In genomic region chr5:90902380-90903260, GRCm38 (mm10) we compare ENCODE assay signal across 9 mouse cellular contexts. TPM values are rescaled to one million over a fixed set of nuclear protein-coding genes. Genes with fewer than 3 reads are reported as not detected.
DNase-seq lines count a peak whose midpoint lies in the region; ATAC-seq lines count a peak whose summit lies in the region.
"Had no signal": no experiment of that assay in that cellular context is flagged by ENCODE, and none has a peak within 500 bp of the region (broad histone marks: within the 10 kb centered on the region; RNA-seq: fewer than 3 reads in every experiment).

No protein-coding gene starts in this region.

- peak overlapping the region; percentile 68 for H3K4me2 ChIP-seq in forebrain, embryonic 14.5 days (ENCODE audit: low read length)
- peak overlapping the region; percentile 54 for H3K4me2 ChIP-seq in neural tube, embryonic 14.5 days (ENCODE audit: low read depth, low read length)

- H3K27ac ChIP-seq in forebrain, embryonic 14.5 days (ENCODE audit: low read depth, low read length), result no peak overlapping the region
- no peak overlapping the region for H3K27ac ChIP-seq in neural tube, embryonic 14.5 days (ENCODE audit: low read depth, low read length)

- H3K36me3 ChIP-seq in forebrain, embryonic 14.5 days (ENCODE audit: control insufficient read depth, insufficient read depth, low read length), result no peaks in the 10 kb centered on the region
- H3K36me3 ChIP-seq in neural tube, embryonic 14.5 days (ENCODE audit: control insufficient read depth, insufficient read depth, low read length), result no peaks in the 10 kb centered on the region

- peak; percentile 42; the same call in 1 of the 2 replicates for ATAC-seq in forebrain, embryonic 14.5 days
- ATAC-seq in neural tube, embryonic 14.5 days (ENCODE audit: low read depth), result peak; percentile 79; the same call in 1 of the 2 replicates

- peak overlapping the region; percentile 22; the same call in 1 of the 2 replicates for H3K4me3 ChIP-seq in forebrain, embryonic 14.5 days (ENCODE audit: low read depth, low read length)
- H3K4me3 ChIP-seq in neural tube, embryonic 14.5 days (ENCODE audit: low read depth, low read length), result peak overlapping the region; percentile 18; the same call in 1 of the 2 replicates

- no peak overlapping the region for H3K9ac ChIP-seq in forebrain, embryonic 14.5 days (ENCODE audit: low read length)
- no peak overlapping the region for H3K9ac ChIP-seq in neural tube, embryonic 14.5 days (replicated peaks; ENCODE audit: low read depth, low read length)

- 11% methylated on average over 10 of the region's 10 CpGs for WGBS in forebrain, embryonic 14.5 days
- 18% methylated on average over 10 of the region's 10 CpGs for WGBS in neural tube, embryonic 14.5 days

- H3K4me1 ChIP-seq in forebrain, embryonic 14.5 days (ENCODE audit: control insufficient read depth, insufficient read depth, low read length), result peaks cover 4% of the 10 kb centered on the region; the same call in 1 of the 2 replicates
- H3K4me1 ChIP-seq in neural tube, embryonic 14.5 days (ENCODE audit: control insufficient read depth, insufficient read depth, low read length), result 0 out of 2 replicates have a peak, but pooled peaks cover 3% of the 10 kb centered on the region

- DNase-seq in cerebellum, postnatal 14 days, result peak; percentile 32 to 38
- DNase-seq in cerebellum, adult 9-11 months, result no peak
- DNase-seq in B cell, adult 2 months, result peak; percentile 19 to 24
- peak; percentile 25 for DNase-seq in forebrain, embryonic 14.5 days (ENCODE audit: low spot score)
- peak; percentile 23 for DNase-seq in liver
- no peak for DNase-seq in adrenal gland, postnatal 10 days
- DNase-seq in right cerebral cortex, postnatal 4 days, result no peak

- H3K9me3 ChIP-seq in forebrain, embryonic 14.5 days (replicated peaks; ENCODE audit: control insufficient read depth, low read length), result no peaks in the 10 kb centered on the region
- no peaks in the 10 kb centered on the region for H3K9me3 ChIP-seq in neural tube, embryonic 14.5 days (ENCODE audit: control insufficient read depth, low read length)

- 0 out of 2 replicates have a peak, but pooled peaks cover 5% of the 10 kb centered on the region for H3K27me3 ChIP-seq in forebrain, embryonic 14.5 days (replicated peaks; ENCODE audit: control insufficient read depth, insufficient read depth, low read length)
- no peaks in the 10 kb centered on the region for H3K27me3 ChIP-seq in neural tube, embryonic 14.5 days (ENCODE audit: control insufficient read depth, insufficient read depth, low read length)

RNA-seq across cellular contexts. Expression of gene Cxcl2, which starts 1.1 kb away (rescaled TPM):
- not detected in 2 replicates for polyA plus RNA-seq in forebrain, embryonic 14.5 days (2014; fragmentation: Nextera tagmentation; extraction: Ambion mirVana)
- not detected in 2 replicates for polyA plus RNA-seq in neural tube, embryonic 14.5 days (2014; fragmentation: Nextera tagmentation; extraction: Ambion mirVana)
- total RNA-seq in adrenal gland, postnatal 10 days (2021), result under 1 TPM in 1 of 2 experiments, not detected in 1; 0.36 TPM
- polyA plus RNA-seq: C2C12 had no signal

RNA-seq across cellular contexts. Expression of gene Cxcl1, which starts 11.6 kb away (rescaled TPM):
- polyA plus RNA-seq in forebrain, embryonic 14.5 days (2014; fragmentation: Nextera tagmentation; extraction: Ambion mirVana), result 0.56 TPM in 1 of 2 replicates, not detected in the other
- polyA plus RNA-seq in neural tube, embryonic 14.5 days (2014; fragmentation: Nextera tagmentation; extraction: Ambion mirVana), result 0.32 TPM in 1 of 2 replicates, not detected in the other
- total RNA-seq in adrenal gland, postnatal 10 days (2021), result 1 to 10 TPM; 1.3 TPM

RNA-seq across cellular contexts. Expression of gene Mthfd2l, which starts 28.3 kb away (rescaled TPM):
- 71.9 and 86.0 TPM in 2 replicates for polyA plus RNA-seq in forebrain, embryonic 14.5 days (2014; fragmentation: Nextera tagmentation; extraction: Ambion mirVana)
- 98.7 and 108 TPM in 2 replicates for polyA plus RNA-seq in neural tube, embryonic 14.5 days (2014; fragmentation: Nextera tagmentation; extraction: Ambion mirVana)
- total RNA-seq in adrenal gland, postnatal 10 days (2021), result 10 to 100 TPM; 14.8 to 16.1 TPM

Comparison
In these comparisons a context has a peak if more than half of its experiments do, and no peak if none do; other contexts are left out.
1. DNase-seq: peak in cerebellum, postnatal 14 days (2 of 2), B cell, adult 2 months (2 of 2), forebrain, embryonic 14.5 days (single experiment) and liver (single experiment); none in cerebellum, adult 9-11 months (single experiment), adrenal gland, postnatal 10 days (single experiment) and right cerebral cortex, postnatal 4 days (single experiment).